Mouse (Mus musculus): ENCODE data around the gene Cd22.
A peak's percentile ranks its signal among the peaks of the same experiment; 100 is the strongest.
"Not testable (repeated sequence)": the region's sequence is repeated elsewhere in the genome, so short reads cannot be mapped to it uniquely, and the experiment has no call there.

Cd22 gene

GRCm38 (mm10) chr7:30861464-30861863, 18.7 kb downstream of the Cd22 start, which contains the start of gene Ffar1:
Ffar1 (minus strand) TSS chr7:30861564.
- DNase-seq = no peak

GRCm38 (mm10) chr7:30859635-30860402, 20.3 kb downstream of the Cd22 start:
- peak; percentile 87 for DNase-seq

- peak; percentile 76 for DNase-seq
Measured at GRCm38 (mm10) chr7:30859290-30859634, 20.9 kb downstream of the Cd22 start.

- no peak for DNase-seq
Measured at GRCm38 (mm10) chr7:30857746-30858145, 22.4 kb downstream of the Cd22 start.

- DNase-seq = no peak
Measured at GRCm38 (mm10) chr7:30856078-30856477, 24.1 kb downstream of the Cd22 start, which contains the start of gene Ffar3. Ffar3 (minus strand) TSS chr7:30856178.

- no peak for DNase-seq
Measured at GRCm38 (mm10) chr7:30851421-30851820, 28.7 kb downstream of the Cd22 start.

- no peak for DNase-seq
Measured at GRCm38 (mm10) chr7:30847934-30848333, 32.2 kb downstream of the Cd22 start.

GRCm38 (mm10) chr7:30847386-30847785, 32.8 kb downstream of the Cd22 start:
- no peak for DNase-seq

- peak; percentile 21 for DNase-seq
Measured at GRCm38 (mm10) chr7:30846505-30847053, 33.6 kb downstream of the Cd22 start.

GRCm38 (mm10) chr7:30844676-30845297, 35.4 kb downstream of the Cd22 start:
- no peak for DNase-seq

GRCm38 (mm10) chr7:30842092-30842491, 38.0 kb downstream of the Cd22 start:
- DNase-seq = no peak

- DNase-seq = no peak
Measured at GRCm38 (mm10) chr7:30841379-30841778, 38.8 kb downstream of the Cd22 start.

GRCm38 (mm10) chr7:30840306-30840705, 39.8 kb downstream of the Cd22 start:
- no peak for DNase-seq

GRCm38 (mm10) chr7:30837277-30837676, 42.9 kb downstream of the Cd22 start:
- no peak for DNase-seq

GRCm38 (mm10) chr7:30832684-30833083, 47.5 kb downstream of the Cd22 start:
- DNase-seq = not testable (repeated sequence)

- no peak for DNase-seq
Measured at GRCm38 (mm10) chr7:30832261-30832660, 47.9 kb downstream of the Cd22 start.

- no peak for DNase-seq
Measured at GRCm38 (mm10) chr7:30829428-30829827, 50.7 kb downstream of the Cd22 start.

GRCm38 (mm10) chr7:30828871-30829270, 51.3 kb downstream of the Cd22 start:
- DNase-seq = not testable (repeated sequence)

GRCm38 (mm10) chr7:30826660-30827059, 53.5 kb downstream of the Cd22 start:
- DNase-seq = no peak

- DNase-seq = no peak
Measured at GRCm38 (mm10) chr7:30824306-30824705, 55.8 kb downstream of the Cd22 start.

GRCm38 (mm10) chr7:30823675-30824074, 56.5 kb downstream of the Cd22 start, which contains the start of gene Ffar2:
Ffar2 (minus strand) TSS chr7:30823775.
- DNase-seq = no peak

- no peak for DNase-seq
Measured at GRCm38 (mm10) chr7:30821532-30821931, 58.6 kb downstream of the Cd22 start.

GRCm38 (mm10) chr7:30820854-30821445, 59.2 kb downstream of the Cd22 start:
- no peak for DNase-seq

- DNase-seq = no peak
Measured at GRCm38 (mm10) chr7:30820131-30820530, 60.0 kb downstream of the Cd22 start.
